Mouse (Mus musculus) kidney, adult 2 months (tissue): ENCODE data around the gene 1700123O20Rik. TPM values are rescaled to one million over a fixed set of nuclear protein-coding genes. Genes with fewer than 3 reads are reported as not detected.

Experiments used
- DNase-seq: peaks from one replicate; pipeline ENCODE4 v3.0.0; 2021
- H3K27ac ChIP-seq: fragments of 200-500 bp; 2 replicates; pipeline ENCODE4 v1.5.1; 2012; ENCODE audit warnings: low read depth, low read length, control low read depth, inconsistent platforms; ENCODE audit not compliant: insufficient read depth
- H3K27me3 ChIP-seq: fragments of 200-500 bp; replicated peaks from 2 replicates; pipeline ENCODE4 v1.6.1; 2012; ENCODE audit warnings: mild to moderate bottlenecking, moderate library complexity, low read length, inconsistent platforms; ENCODE audit not compliant: control insufficient read depth, insufficient read depth
- H3K36me3 ChIP-seq: fragments of 200-500 bp; 2 replicates; pipeline ENCODE4 v1.6.1; 2012; ENCODE audit warnings: mild to moderate bottlenecking, moderate library complexity, low read length, inconsistent platforms; ENCODE audit not compliant: control insufficient read depth, insufficient read depth
- H3K4me1 ChIP-seq: fragments of 200-500 bp; 2 replicates; pipeline ENCODE4 v1.6.1; 2011; ENCODE audit warnings: low read length; ENCODE audit not compliant: control insufficient read depth, insufficient read depth
- H3K4me3 ChIP-seq: fragments of 200-500 bp; 2 replicates; pipeline ENCODE4 v1.5.1; 2011; ENCODE audit warnings: mild to moderate bottlenecking, low read depth, low read length, control low read depth; ENCODE audit not compliant: insufficient read depth
- CTCF ChIP-seq: fragments of 200-500 bp; conservative IDR thresholded peaks from 2 replicates; pipeline ENCODE4 v1.5.1; 2011; ENCODE audit warnings: low read depth, mild to moderate bottlenecking, control low read depth, low read length, moderate library complexity, mixed read lengths; ENCODE audit not compliant: insufficient read depth, insufficient read length
- POLR2A ChIP-seq: fragments of 200-500 bp; IDR thresholded peaks from one replicate; pipeline ENCODE4 v1.6.1; 2011; ENCODE audit warnings: low read depth, low read length, control low read depth
- WGBS: fragments of 180-500 bp; shearing (Covaris S2); methylation state at CpG from one replicate; pipeline ENCODE4 v1.1.7; 2018; 5-methylcytosine and 5-hydroxymethylcytosine counted together
- polyA plus RNA-seq: library from polyadenylated mRNA; depleted of rRNA; stranded (reverse); fragments of >200 nt; gene quantifications from 2 replicates; pipeline ENCODE4 v1.2.3, GENCODE M21; 2012; rRNA removed

The 1700123O20Rik gene
- 54.0 and 57.5 TPM in 2 replicates for polyA plus RNA-seq

DNA sequence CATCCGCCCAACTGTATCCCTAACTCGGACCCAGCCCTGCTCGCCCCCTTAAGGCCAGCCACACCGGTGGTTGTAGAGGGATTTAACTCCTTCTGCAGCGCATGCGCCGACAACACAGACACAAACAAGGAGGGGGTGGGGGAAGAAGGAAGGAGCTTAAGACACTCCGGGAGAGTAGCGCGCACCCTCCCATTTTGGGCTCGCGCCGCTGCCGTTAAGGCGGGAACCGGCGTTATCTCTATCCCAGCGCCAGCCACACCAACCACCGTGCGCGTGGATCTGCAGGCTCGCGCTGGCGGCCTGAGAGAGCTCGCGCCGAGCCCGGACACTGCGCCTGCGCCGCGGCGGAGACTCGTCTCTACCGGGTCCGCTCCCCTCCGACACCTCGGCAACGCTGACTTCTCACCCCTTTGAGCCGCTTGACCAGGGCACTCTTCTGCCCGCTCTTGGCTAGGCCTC is at the start of gene 1700123O20Rik:
1700123O20Rik (plus strand) TSS at position 154 of the 459 bp plus-strand sequence.
- peaks cover 7% of the 10 kb centered on the region; the same call in 1 of the 2 replicates for H3K4me1 ChIP-seq
- H3K4me3 ChIP-seq = peak within 1 kb of the TSS; percentile 98
- no peaks in the 10 kb centered on the region for H3K27me3 ChIP-seq
- DNase-seq = peak; percentile 89
- H3K36me3 ChIP-seq = no peaks in the 10 kb centered on the region; the same call in none of the 2 replicates
- H3K27ac ChIP-seq = peak within 1 kb of the TSS; percentile 99
- under 1% methylated on average over 40 of the region's 41 CpGs for WGBS
- TF ChIP-seq CTCF (peak; percentile 29; the same call in 1 of the 2 replicates), POLR2A (no peak)

DNA sequence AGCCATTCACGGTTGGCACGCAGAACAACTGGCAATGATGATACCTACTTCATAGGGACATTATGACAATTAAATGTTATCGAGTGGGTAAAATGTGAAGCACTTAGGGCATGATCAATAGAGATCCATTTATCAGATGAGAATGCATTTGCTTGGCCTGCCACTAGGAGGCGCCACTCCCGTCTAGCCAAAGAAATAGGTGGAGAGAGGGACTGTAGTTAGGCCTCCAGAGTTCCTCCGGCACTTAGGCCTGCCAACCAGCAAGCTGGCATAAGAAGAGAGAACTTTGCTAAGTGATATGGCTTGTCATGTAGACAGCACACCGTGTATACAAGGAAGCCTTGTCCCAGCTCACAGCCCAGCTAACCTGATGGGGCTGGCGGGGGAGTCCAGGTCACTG is 49.1 kb upstream of the 1700123O20Rik start:
- DNase-seq = peak; percentile 55
- TF ChIP-seq CTCF (peak; percentile 88), POLR2A (no peak)
- Histone ChIP-seq H3K27ac (no peak overlapping the region), H3K4me1 (no peaks in the 10 kb centered on the region), H3K27me3 (no peaks in the 10 kb centered on the region), H3K36me3 (no peaks in the 10 kb centered on the region), H3K4me3 (no peak overlapping the region)
- whole genome bisulfite sequencing = 57% methylated on average over 8 of the region's 8 CpGs

DNA sequence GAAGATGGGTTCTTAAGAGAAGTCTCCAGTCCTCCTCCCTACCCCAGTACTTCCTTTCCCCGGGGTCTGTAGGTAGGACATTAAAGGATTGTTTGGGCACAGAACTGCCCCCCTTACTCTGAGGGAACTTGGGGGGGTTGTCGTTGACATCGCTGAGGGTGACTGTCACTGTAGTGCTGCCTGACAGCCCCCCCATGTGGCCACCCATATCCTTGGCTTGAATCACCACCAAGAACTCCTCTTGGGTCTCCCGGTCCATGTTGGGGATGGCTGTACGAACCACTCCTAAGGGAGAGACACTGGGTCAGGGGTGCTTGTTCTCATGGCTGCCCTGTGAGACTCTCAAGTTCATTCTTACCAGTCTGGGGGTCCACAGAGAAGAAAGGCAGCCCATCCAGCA is 47.8 kb upstream of the 1700123O20Rik start:
- whole genome bisulfite sequencing = 66% methylated on average over 5 of the region's 5 CpGs
- H3K27me3 ChIP-seq = no peaks in the 10 kb centered on the region
- H3K4me1 ChIP-seq = no peaks in the 10 kb centered on the region
- no peak overlapping the region for H3K4me3 ChIP-seq
- DNase-seq = no peak
- H3K36me3 ChIP-seq = no peaks in the 10 kb centered on the region
- TF ChIP-seq POLR2A = no peak
- TF ChIP-seq CTCF = no peak
- no peak overlapping the region for H3K27ac ChIP-seq

DNA sequence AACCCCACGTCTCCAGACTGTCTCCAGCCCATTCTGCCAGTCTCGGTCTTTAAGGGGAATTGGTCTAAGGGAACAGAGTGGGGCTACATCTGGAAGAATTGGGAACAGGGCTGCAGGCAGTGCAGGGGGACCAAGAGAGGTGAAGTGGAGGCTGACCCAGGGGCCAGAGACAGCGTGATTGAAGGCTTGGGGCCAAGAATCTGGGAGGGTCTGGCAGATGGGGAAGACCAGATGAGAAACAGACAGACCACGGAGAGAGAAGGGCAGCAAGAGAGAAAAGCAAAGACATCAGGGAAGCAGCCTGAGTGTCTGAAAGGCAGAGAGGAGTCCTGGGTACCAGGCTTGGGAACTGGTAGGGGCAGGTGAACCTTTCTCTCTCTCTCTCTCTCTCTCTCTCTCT is 45.9 kb upstream of the 1700123O20Rik start:
- no peaks in the 10 kb centered on the region for H3K27me3 ChIP-seq
- H3K4me3 ChIP-seq = no peak overlapping the region
- TF ChIP-seq CTCF (no peak), POLR2A (no peak)
- H3K27ac ChIP-seq = no peak overlapping the region
- WGBS = 70% methylated on average over 4 of the region's 4 CpGs
- no peaks in the 10 kb centered on the region for H3K4me1 ChIP-seq
- DNase-seq = no peak
- peaks cover 8% of the 10 kb centered on the region for H3K36me3 ChIP-seq

DNA sequence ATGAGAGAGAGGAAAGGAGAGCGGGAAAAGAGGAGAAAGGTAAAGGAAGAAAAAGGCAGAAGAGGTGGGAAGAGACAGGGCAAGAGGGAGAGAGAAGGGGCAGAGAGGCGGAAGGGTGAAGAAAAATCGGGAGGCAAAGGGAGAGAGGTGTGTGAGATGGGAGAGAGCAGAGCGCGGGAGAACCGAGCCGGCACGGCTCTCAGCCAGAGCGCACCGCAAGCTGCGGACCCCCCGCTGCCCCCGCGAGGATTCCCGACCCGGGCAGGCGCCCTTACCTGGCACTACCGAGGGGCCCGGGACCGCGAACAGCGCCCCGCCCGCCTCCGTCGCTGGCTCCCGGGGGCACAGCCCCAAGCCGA is 45.1 kb upstream of the 1700123O20Rik start, which contains the start of gene Gm17606:
Gm17606 (plus strand) TSS at position 7 of the 359 bp plus-strand sequence.
- Histone ChIP-seq H3K27ac (no peak within 1 kb of the TSS), H3K27me3 (no peaks in the 10 kb centered on the region), H3K4me3 (peak within 1 kb of the TSS; percentile 67), H3K36me3 (peaks cover 8% of the 10 kb centered on the region), H3K4me1 (no peaks in the 10 kb centered on the region)
- no peak for DNase-seq
- 1% methylated on average over 27 of the region's 28 CpGs for WGBS
- TF ChIP-seq POLR2A (no peak), CTCF (no peak)

DNA sequence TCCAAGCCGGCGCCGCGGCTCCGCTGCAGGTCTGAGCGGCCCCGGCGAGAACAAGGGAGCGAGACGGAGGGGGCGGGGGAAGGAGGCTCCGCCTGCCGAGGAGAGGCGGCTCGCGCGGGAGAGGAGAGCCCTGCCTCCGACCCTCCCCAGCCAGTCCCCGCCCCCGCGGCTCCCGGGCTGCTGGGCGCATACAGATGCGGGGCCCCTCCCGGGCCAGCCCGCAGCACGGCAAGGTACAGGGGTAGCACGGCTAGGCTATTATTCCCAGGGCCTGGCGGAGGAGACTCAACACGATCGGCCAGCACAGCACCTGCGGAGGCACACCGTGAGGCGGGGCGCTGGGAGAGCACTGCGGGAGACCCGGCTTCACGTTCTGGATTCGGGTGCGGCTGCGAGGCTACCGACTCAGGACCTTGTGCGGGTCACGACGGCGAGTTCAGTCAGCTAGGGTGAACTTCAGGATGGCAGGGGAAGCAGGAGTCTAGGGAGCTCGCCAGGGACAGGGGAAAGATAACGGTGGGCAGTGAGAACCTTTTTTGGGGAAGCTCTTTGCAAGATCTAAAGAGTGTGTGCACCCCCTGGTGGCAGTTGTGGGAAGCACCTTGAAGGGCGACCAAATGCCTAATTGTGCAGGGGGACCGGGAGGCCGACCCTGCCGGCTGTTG is 44.6 kb upstream of the 1700123O20Rik start, which contains the start of gene Cdh24:
Cdh24 (minus strand) TSS at position 60 of the 665 bp plus-strand sequence.
- Histone ChIP-seq H3K27ac (no peak within 1 kb of the TSS), H3K36me3 (peaks cover 10% of the 10 kb centered on the region)
- under 1% methylated on average over 50 of the region's 52 CpGs for WGBS

DNA sequence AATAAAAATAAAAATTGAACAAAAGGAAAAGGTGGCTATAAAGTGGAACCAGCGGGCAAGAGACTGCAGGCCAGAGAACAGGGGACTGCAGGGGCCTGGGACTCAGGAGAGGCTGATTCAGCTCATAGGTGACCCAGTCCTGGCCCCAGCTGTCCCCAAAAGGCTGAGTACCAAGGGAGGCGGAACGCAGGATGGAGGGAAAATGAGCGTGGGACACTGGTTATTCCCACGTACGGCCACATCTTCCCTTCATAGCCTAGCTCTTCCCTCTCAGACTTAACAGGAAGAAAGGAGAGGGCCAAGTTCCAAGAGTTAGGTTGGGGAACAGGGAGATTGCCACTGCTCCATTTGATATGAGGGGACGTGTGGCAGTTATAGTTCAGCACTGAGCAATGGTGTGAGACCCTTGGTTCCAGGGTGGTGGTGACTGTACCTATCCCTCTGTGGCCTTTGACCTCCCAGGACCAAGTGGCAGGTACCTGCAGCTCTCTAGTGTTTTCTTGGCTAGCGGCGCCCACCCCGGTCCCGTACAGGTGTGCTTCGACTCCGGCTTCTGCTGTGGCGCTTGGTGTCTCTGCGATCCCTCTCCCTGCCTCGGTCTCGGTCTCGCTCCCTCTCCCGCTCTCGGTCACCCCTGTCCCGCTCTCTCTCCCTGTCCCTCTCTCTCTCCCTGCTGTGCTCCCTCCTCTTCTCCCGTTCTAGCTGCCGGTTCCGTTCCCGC is 43.6 kb upstream of the 1700123O20Rik start:
- 86% methylated on average over 25 of the region's 25 CpGs for WGBS
- no peak for DNase-seq
- Histone ChIP-seq H3K4me3 (no peak overlapping the region), H3K27ac (no peak overlapping the region), H3K27me3 (no peaks in the 10 kb centered on the region), H3K36me3 (peaks cover 10% of the 10 kb centered on the region), H3K4me1 (no peaks in the 10 kb centered on the region)
- TF ChIP-seq POLR2A = no peak
- no peak for TF ChIP-seq CTCF

More for the DNA sequence above, 44.6 kb upstream of the 1700123O20Rik start, which contains the start of gene Cdh24:
- peak; percentile 74 for TF ChIP-seq CTCF
- TF ChIP-seq POLR2A = no peak
- no peaks in the 10 kb centered on the region for H3K27me3 ChIP-seq
- no peaks in the 10 kb centered on the region for H3K4me1 ChIP-seq
- peak; percentile 93 for DNase-seq
- H3K4me3 ChIP-seq = peak within 1 kb of the TSS; percentile 67
